Mouse (Mus musculus): ENCODE measurements around the gene Ranbp9. TPM values are rescaled to one million over a fixed set of nuclear protein-coding genes. Genes with fewer than 3 reads are reported as not detected.

The Ranbp9 gene
- polyA plus RNA-seq, 1 experiment, result 2.7 TPM

- Histone ChIP-seq H3K36me3 (ENCODE audit: control insufficient read depth) (no peaks in the 10 kb centered on the region), H3K4me3 (replicated peaks) (no peak overlapping the region)
- TF ChIP-seq GATA1 (IDR thresholded peaks at IDR 0.05; ENCODE audit: low read length) (no peak), TAL1 (IDR thresholded peaks at IDR 0.05; ENCODE audit: low read length) (no peak)
Observed at GRCm38 (mm10) chr13:43499731-43500482, 18.8 kb upstream of the Ranbp9 start.

GRCm38 (mm10) chr13:43498849-43499248 is 17.8 kb upstream of the Ranbp9 start:
- TF ChIP-seq GATA1 (IDR thresholded peaks at IDR 0.05; ENCODE audit: low read length), result no peak
- no peak for TF ChIP-seq TAL1 (IDR thresholded peaks at IDR 0.05; ENCODE audit: low read length)
- peaks cover 4% of the 10 kb centered on the region for H3K27me3 ChIP-seq (ENCODE audit: control insufficient read depth)
- no peak overlapping the region for H3K4me3 ChIP-seq (replicated peaks)
- H3K9me3 ChIP-seq (ENCODE audit: control insufficient read depth, low read length), result peaks cover 6% of the 10 kb centered on the region
- peaks cover 7% of the 10 kb centered on the region for H3K4me1 ChIP-seq (ENCODE audit: control insufficient read depth)
- no peaks in the 10 kb centered on the region for H3K36me3 ChIP-seq (ENCODE audit: control insufficient read depth)

More at GRCm38 (mm10) chr13:43499731-43500482, 18.8 kb upstream of the Ranbp9 start:
- Histone ChIP-seq H3K9me3 (ENCODE audit: control insufficient read depth, low read length) (peaks cover 6% of the 10 kb centered on the region), H3K4me1 (ENCODE audit: control insufficient read depth) (peaks cover 7% of the 10 kb centered on the region), H3K27me3 (ENCODE audit: control insufficient read depth) (peaks cover 4% of the 10 kb centered on the region)

- 0 out of 2 replicates have a peak, but pooled peaks cover 3% of the 10 kb centered on the region for H3K4me1 ChIP-seq (ENCODE audit: control insufficient read depth)
- H3K27me3 ChIP-seq (ENCODE audit: control insufficient read depth), result no peaks in the 10 kb centered on the region
- peaks cover 6% of the 10 kb centered on the region for H3K9me3 ChIP-seq (ENCODE audit: control insufficient read depth, low read length)
- no peak for TF ChIP-seq TAL1 (IDR thresholded peaks at IDR 0.05; ENCODE audit: low read length)
- TF ChIP-seq GATA1 (IDR thresholded peaks at IDR 0.05; ENCODE audit: low read length), result no peak
- no peaks in the 10 kb centered on the region for H3K36me3 ChIP-seq (ENCODE audit: control insufficient read depth)
- no peak overlapping the region for H3K4me3 ChIP-seq (replicated peaks)
Observed at GRCm38 (mm10) chr13:43497769-43498168, 16.7 kb upstream of the Ranbp9 start.

GRCm38 (mm10) chr13:43496660-43497059 is 15.6 kb upstream of the Ranbp9 start:
- TF ChIP-seq TAL1 (IDR thresholded peaks at IDR 0.05; ENCODE audit: low read length) (no peak), GATA1 (IDR thresholded peaks at IDR 0.05; ENCODE audit: low read length) (no peak)
- H3K9me3 ChIP-seq (ENCODE audit: control insufficient read depth, low read length), result peaks cover 6% of the 10 kb centered on the region
- no peak overlapping the region for H3K4me3 ChIP-seq (replicated peaks)
- H3K27me3 ChIP-seq (ENCODE audit: control insufficient read depth), result no peaks in the 10 kb centered on the region
- no peaks in the 10 kb centered on the region for H3K36me3 ChIP-seq (ENCODE audit: control insufficient read depth)
- H3K4me1 ChIP-seq (ENCODE audit: control insufficient read depth), result 0 out of 2 replicates have a peak, but pooled peaks cover 1% of the 10 kb centered on the region

GRCm38 (mm10) chr13:43495645-43496044 is 14.6 kb upstream of the Ranbp9 start:
- Histone ChIP-seq H3K4me1 (ENCODE audit: control insufficient read depth) (no peaks in the 10 kb centered on the region), H3K36me3 (ENCODE audit: control insufficient read depth) (no peaks in the 10 kb centered on the region), H3K4me3 (replicated peaks) (no peak overlapping the region), H3K27me3 (ENCODE audit: control insufficient read depth) (no peaks in the 10 kb centered on the region), H3K9me3 (ENCODE audit: control insufficient read depth, low read length) (peaks cover 8% of the 10 kb centered on the region)
- TF ChIP-seq GATA1 (IDR thresholded peaks at IDR 0.05; ENCODE audit: low read length) (no peak), TAL1 (IDR thresholded peaks at IDR 0.05; ENCODE audit: low read length) (no peak)

DNA sequence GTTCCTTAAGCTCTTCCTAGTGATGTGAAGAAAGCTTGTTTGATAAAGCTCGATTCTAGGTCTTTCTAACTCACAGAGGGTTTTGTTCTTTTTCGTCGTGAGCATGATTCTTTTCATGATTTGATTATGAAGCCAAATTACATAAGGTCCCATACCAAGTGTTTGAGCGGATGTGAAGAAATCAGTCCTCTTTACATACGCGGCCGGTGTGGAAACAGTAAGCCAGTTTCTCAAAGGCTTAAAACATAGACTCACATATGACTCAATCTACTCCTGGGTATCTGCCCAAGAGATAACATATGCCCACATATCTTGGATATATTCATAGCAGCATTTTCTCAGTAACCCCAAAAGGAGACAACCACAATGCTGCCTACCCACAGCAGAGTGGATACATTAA is 12.6 kb upstream of the Ranbp9 start:
- no peaks in the 10 kb centered on the region for H3K36me3 ChIP-seq (ENCODE audit: control insufficient read depth)
- TF ChIP-seq GATA1 (IDR thresholded peaks at IDR 0.05; ENCODE audit: low read length), result no peak
- TF ChIP-seq TAL1 (IDR thresholded peaks at IDR 0.05; ENCODE audit: low read length), result no peak
- H3K4me1 ChIP-seq (ENCODE audit: control insufficient read depth), result no peaks in the 10 kb centered on the region
- H3K4me3 ChIP-seq (replicated peaks), result no peak overlapping the region
- H3K27me3 ChIP-seq (ENCODE audit: control insufficient read depth), result no peaks in the 10 kb centered on the region
- peaks cover 10% of the 10 kb centered on the region for H3K9me3 ChIP-seq (ENCODE audit: control insufficient read depth, low read length)

DNA sequence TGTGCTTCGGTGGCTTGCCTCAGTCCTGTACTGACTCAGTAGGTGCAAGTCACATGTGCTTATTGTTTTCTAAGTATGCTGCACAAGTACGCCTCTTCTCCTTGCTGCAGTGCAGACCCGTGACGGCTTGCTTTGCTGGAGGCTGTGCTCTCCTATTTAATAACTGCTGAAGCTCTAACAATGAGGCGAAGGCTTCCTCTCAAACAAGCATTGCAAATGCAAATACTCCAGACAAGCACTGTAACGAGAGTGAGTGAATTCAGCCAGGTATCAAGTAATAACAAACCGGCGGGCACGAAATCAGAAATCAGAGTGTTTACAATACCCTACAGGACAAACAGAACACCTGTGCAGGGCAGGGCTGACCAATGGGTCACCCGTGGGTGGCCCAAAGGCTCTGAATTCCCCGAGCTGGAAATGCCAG is 12.0 kb upstream of the Ranbp9 start:
- TF ChIP-seq GATA1 (IDR thresholded peaks at IDR 0.05; ENCODE audit: low read length), result no peak
- TF ChIP-seq TAL1 (IDR thresholded peaks at IDR 0.05; ENCODE audit: low read length), result no peak

DNA sequence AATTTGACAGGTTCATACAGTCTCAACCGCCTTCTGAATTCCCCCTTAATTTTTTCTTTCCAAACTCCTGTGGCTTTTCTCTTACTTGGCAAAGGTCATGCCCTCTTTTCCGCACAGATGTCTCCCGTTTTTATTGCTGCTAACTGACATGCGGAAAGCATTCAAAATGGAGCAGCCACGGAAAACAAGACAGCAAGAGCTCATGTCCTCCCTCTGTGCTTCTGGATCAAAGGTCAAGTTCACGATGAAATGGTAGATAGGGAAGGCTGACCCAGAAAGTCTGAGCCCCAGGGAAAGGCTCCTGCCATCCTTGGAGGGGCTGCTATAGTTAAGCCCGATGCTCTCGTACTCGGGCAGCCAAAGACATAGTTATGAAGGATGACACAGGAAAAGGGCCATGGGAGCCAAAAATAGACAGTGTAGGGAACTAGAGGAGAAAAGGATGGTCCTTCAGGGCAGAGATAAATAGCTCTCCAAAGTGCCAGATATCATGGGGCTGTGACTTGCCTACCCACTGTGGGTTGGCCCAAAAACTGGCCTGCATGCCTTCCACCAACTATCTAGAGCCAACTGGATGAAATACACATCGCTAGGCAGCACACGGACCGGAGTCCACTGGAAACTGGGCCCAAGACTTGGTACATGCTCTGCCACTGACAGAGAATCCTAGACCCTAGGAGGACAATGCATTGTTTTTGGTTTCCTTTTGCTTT is 5.6 kb upstream of the Ranbp9 start:
- peaks cover 4% of the 10 kb centered on the region for H3K9me3 ChIP-seq (ENCODE audit: control insufficient read depth, low read length)
- H3K4me1 ChIP-seq (ENCODE audit: control insufficient read depth), result peaks cover 9% of the 10 kb centered on the region
- H3K27me3 ChIP-seq (ENCODE audit: control insufficient read depth), result peaks cover 3% of the 10 kb centered on the region
- no peak for TF ChIP-seq GATA1 (IDR thresholded peaks at IDR 0.05; ENCODE audit: low read length)
- TF ChIP-seq TAL1 (IDR thresholded peaks at IDR 0.05; ENCODE audit: low read length), result no peak
- no peaks in the 10 kb centered on the region for H3K36me3 ChIP-seq (ENCODE audit: control insufficient read depth)
- H3K4me3 ChIP-seq (replicated peaks), result no peak overlapping the region

More for the DNA sequence above, 12.0 kb upstream of the Ranbp9 start:
- Histone ChIP-seq H3K4me1 (ENCODE audit: control insufficient read depth) (peaks cover 2% of the 10 kb centered on the region; the same call in 1 of the 2 replicates), H3K9me3 (ENCODE audit: control insufficient read depth, low read length) (peaks cover 10% of the 10 kb centered on the region), H3K4me3 (replicated peaks) (no peak overlapping the region), H3K36me3 (ENCODE audit: control insufficient read depth) (no peaks in the 10 kb centered on the region), H3K27me3 (ENCODE audit: control insufficient read depth) (no peaks in the 10 kb centered on the region)

DNA sequence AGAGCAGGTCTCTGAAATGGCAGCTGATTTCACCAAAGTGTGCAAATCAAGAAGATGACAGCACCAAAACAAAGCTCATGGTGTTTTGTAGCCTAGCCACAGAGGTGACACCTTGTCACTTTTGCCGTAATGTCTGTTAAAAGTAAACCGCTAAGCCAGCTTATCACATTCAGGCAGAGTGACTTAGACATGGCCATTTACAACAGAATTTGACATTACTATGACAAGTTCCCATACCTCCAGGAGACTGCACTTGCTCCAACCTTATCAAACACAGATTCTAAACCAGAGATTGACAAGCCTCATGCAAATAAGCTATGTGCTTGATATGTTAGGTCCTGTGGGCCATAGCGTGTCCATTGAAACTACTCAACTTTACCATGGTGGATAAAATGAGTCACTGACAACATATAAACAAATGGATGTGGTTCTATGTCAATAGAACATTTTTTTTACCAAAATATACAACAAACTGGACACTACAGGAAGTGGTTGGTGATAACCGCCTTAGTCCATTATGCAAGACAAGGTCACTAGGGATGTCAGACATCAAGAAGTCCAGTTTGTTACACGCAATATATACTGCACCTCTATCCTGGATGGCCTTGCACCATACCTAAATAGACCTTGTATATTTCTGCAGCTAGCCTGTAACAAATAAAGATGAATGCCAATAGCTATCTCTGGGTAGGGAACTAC is 4.3 kb upstream of the Ranbp9 start:
- no peaks in the 10 kb centered on the region for H3K36me3 ChIP-seq (ENCODE audit: control insufficient read depth)
- no peaks in the 10 kb centered on the region for H3K9me3 ChIP-seq (ENCODE audit: control insufficient read depth, low read length)
- TF ChIP-seq TAL1 (IDR thresholded peaks at IDR 0.05; ENCODE audit: low read length), result no peak
- TF ChIP-seq GATA1 (IDR thresholded peaks at IDR 0.05; ENCODE audit: low read length), result no peak
- H3K4me1 ChIP-seq (ENCODE audit: control insufficient read depth), result peaks cover 13% of the 10 kb centered on the region
- peaks cover 3% of the 10 kb centered on the region for H3K27me3 ChIP-seq (ENCODE audit: control insufficient read depth)
- no peak overlapping the region for H3K4me3 ChIP-seq (replicated peaks)

Data from erythroblast, embryonic 14.5 days (primary cell).